Mouse (Mus musculus) cerebellum, adult 2 months (tissue): ENCODE measurements around the gene Prdx1.

ENCODE experiments used
- CTCF ChIP-seq: fragments of 200-500 bp; IDR thresholded peaks from 2 replicates; pipeline ENCODE4 v1.5.1; 2011; ENCODE audit warnings: low read depth, mild to moderate bottlenecking, control low read depth, low read length, moderate library complexity, borderline replicate concordance; ENCODE audit not compliant: insufficient read depth
- POLR2A ChIP-seq: fragments of 200-500 bp; IDR thresholded peaks from 2 replicates; pipeline ENCODE4 v1.6.1; 2011; ENCODE audit warnings: low read length, control low read depth, borderline replicate concordance; ENCODE audit not compliant: insufficient read depth

- TF ChIP-seq CTCF = no peak
- no peak for TF ChIP-seq POLR2A
These were observed 15.6 kb downstream of the Prdx1 start for GRCm38 (mm10) chr4:116700964-116701363.
